Mouse (Mus musculus) urinary bladder, adult 18-20 months (tissue): ENCODE data around the gene Ppfia3.
"Not testable (repeated sequence)": the region's sequence is repeated elsewhere in the genome, so short reads cannot be mapped to it uniquely, and the experiment has no call there.

ENCODE experiments used
- DNase-seq, 2 experiments: peaks; one replicate each; pipeline ENCODE4 v3.0.0; 2022; ENCODE audit warnings: low spot score in 2 of 2, mixed read lengths in 2 of 2

Ppfia3 gene

DNA sequence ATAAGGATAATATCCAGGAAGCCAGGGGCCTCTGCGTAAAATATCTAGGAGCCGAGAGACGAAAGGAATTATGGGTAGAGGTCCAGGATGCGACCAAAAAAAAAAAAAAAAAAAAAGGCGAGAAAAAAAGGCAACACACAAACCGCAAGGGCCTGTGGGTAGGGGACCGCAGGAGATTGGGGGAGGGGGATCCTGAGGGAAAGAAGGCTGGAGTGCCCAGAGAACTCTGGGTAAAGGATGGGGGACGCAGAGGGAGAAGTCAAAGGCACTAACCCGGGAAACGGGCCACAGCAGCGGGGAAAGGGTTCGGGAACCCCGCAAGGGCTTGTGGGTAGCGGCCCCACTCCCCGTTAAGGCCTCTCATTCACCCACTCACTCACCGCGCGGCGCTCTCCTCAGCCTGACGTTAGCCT is 28.3 kb upstream of the Ppfia3 start:
- no peak for DNase-seq

DNA sequence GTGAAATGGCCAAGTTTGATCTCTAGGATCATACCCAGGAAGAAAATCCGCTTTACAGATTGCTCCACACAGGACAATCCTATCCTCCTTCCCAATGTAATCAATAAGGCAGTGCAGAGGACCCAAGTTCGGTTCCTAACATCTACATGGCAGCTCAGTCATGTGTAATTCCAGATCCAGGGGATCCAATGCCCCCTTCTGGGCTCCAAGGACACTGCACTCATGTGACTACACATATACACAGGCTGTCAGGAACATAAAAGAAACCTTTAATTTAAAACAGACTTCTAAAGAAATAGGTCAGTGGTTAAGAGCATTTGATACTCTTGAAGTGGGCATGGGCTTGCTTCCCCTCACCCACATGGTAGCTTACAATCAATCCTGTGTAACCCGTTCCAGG is 19.3 kb upstream of the Ppfia3 start:
- no peak for DNase-seq

DNA sequence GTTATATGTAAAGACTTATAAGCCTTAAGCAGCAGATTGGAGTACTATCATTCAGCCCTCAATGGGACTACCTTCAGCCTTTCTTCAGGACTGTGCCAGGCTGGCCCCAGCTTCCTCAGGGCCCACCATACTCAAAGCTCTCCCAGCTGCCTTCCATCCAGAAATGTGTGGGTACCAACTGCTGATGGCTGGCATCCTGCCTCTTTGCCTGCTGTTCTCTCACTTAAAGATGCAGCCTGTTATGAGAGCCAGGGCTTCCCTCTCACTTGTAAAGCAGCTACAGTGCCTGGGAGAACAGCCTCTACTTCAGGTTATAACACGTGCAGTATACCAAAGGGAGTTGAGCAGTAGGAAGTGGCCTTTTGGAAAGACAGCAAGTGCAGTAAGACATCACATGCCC is 9.2 kb upstream of the Ppfia3 start:
- no peak for DNase-seq

DNA sequence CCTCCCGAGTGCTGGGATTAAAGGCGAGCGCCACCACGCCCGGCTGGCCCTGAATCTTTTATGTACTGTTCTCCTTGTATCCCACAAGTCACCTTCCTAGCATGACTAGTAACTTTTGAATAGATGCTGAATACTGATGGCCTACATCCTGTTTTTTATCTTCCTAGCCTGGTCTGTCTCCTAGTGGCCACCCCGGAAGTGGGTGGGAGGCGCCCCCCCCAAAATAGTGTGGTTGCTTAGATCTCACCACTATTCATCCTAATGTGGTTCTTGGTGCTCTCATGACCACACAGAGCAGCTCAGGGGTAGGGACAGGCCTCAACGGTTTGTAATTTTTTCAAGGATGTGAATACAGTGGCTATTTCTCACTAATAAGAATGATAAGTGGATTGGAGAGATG is 7.8 kb upstream of the Ppfia3 start:
- DNase-seq: no peak

DNA sequence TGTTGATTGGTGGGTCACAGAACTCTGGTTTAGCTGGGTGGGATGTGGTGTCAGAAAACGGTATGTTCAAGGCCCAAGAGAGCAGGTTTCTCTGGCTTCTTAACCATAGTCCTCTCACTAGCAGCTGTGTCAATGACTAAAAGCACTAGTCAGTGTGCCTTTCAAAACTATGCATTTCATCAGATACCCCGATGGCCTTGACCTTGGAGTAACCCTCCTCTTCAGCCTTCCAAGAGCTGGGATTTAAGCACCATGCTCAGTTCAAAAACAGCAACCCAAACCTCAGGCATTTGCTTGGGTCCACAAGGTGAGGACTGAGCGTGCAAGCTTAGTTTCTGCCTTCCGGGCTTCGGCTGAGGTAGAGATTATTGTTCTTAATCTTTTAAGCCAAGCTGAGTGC is 5.6 kb upstream of the Ppfia3 start:
- DNase-seq: no peak

DNA sequence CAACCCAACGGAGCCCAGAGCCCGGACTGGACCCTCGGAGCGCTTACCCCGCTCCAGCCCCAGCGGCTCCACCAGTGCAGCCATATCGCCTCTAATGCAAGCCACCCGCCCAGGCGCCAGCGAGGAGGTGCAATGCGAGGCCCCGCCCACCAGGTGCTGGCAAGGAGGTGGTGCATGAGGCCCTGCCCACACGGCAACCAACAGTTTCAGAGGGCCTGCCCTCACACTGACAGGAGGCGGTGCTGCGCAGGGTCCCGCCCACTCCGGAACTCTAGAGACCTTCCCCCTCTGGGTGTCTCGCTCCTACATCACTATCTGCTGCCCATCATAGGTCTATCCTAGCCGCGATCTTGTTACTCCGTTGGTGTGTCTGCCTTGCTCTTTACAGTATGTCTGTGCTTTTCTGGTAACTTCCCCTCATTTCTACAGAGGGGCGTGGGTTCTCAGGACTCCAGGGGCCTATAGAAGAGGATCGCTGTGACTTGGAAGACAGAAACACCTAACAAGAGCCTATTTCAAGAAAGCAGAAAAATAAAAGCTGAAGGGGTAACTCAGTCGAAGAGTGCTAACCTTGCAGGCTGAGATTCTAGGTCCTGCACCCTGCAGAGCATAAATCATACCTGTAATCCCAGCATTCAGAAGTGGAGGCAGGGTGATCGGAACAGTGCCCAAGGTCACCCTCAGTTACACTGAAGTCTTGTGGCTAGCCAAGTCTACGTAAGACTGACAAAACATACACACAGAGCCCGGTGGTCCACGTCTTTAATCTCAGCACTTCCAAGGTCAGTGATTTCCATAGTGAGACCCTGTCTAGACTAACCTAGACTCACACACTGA is 3.9 kb upstream of the Ppfia3 start, which contains the start of gene Lin7b:
Gene Lin7b, minus strand, starts transcription at position 109 of the 837 bp plus-strand sequence.
- DNase-seq: peak; percentile 83 to 89

DNA sequence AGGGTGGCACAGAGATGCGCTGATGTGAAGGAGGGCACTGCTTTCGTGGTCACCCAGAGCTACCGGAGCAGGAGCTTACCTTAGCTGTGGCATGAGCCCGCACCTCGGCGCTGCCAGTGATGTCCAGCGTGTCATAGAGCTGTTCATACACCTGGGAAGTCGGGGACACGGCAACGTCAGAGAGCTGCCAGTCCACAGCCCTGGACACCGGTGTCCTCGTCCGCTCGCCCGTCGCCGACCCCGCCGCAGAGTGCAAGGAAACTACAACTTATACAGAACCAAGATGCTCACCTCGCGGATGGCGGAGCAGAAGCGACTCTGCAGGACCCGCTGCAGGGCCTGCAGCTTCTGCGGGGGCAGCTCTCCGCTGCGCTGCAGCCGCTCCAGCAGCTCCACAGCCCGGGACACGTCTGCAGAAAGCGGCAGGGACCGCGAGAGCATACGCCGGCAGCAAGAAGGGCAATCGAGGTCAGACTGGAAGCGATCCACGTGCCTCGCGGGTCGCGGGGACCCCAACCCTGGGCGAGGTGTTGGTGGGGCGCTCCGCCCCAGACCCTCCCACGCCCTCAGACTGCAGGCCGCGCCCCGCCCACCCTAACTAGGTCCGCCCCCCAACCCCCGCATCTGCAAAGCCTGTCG is 3.1 kb upstream of the Ppfia3 start:
- DNase-seq: peak in 1 of 2 experiments; percentile 21

DNA sequence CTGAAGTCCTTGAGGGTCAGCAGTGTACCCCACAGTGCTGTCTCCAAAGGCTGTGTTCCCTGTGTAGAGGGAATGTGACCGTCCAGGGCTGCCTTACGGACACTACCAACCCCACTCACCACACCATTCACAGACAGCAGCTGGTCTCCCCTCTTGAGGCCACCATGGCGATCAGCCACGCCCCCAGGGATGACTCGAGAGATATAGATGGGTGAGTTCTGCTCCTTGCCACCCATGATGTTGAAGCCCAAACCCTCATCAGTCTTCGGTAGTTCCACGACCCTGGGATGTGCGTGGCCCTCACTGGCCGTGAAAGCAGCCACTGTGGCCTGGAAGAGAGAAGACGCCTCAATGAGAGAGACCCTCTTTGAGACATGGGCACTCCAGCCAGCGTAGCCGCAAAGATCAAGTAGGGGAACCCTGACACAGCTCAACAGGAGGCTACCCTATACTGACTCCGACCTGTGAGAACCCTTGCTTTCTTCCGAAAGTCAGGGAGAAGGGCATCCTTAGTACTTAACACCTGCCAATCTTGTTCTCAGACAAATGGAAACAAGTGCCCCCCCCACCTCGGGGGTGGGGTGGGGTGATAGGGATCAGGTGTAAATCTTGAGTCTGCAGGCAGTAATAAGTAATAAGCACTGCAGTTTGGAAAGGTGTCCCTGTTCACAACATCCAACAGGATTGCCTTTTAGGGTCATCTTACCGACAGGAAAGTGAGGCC is 2.4 kb upstream of the Ppfia3 start:
- no peak for DNase-seq

DNA sequence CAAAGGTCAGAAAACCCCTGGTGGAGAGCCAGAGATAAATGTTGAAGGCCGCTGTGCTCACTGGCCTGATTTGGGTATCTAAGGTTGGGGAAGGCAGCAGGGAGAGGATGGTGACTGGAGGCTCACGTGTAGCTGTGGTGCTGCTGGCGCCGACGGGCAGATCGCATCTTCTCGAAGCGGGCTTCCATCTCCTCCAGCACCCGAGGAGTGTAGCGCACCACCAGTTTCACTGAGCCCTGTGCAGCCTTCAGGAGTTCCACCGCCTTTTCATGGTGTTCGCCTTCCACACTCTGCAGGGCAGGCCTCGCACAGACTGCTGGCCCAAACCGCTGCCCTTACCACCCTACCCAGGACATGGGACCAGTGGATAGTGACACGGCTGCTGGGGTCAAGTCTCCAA is 1.4 kb upstream of the Ppfia3 start:
- no peak for DNase-seq

DNA sequence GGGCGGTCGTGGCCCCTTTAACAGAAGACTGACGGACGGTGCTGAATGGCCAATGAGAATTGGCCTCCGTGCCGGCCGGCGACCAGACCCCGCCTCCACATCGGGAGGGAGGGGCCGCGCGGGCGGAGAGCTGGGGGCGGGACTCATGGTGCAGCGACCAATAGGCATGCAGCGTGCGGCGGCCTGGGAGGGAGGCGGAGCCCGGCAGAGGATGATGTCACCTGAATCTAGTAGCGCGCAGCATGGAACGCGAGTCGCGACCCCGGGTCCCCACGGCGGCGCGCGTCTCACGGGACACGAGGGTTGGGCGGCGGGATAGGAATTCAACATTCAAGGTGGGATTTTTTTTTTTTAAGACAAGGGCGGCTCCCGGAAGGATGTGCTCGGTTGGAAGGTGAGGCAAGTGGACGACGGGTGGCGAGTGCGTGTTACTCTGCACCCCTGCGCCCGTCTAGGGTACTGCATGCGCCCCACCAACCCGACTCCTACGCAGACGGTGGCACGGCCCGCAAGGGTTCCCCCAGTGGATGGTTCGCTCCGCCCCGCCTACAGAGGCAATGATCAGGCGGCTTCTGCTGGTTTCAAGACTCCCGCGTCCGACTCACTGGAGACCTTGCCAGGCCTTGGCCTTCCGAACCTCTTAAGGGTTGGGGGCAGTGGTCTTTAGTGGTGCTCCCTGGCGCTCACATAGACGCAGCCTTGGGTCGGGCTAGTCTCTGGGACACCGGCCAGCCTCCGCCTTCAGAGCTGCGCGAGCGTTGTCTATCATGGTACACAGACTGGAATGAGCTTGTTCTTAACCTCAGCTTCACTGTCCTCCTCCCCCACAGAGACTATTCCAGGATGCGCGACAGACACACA is 431 bp upstream of the Ppfia3 start:
- DNase-seq: peak; percentile 95 to 98

DNA sequence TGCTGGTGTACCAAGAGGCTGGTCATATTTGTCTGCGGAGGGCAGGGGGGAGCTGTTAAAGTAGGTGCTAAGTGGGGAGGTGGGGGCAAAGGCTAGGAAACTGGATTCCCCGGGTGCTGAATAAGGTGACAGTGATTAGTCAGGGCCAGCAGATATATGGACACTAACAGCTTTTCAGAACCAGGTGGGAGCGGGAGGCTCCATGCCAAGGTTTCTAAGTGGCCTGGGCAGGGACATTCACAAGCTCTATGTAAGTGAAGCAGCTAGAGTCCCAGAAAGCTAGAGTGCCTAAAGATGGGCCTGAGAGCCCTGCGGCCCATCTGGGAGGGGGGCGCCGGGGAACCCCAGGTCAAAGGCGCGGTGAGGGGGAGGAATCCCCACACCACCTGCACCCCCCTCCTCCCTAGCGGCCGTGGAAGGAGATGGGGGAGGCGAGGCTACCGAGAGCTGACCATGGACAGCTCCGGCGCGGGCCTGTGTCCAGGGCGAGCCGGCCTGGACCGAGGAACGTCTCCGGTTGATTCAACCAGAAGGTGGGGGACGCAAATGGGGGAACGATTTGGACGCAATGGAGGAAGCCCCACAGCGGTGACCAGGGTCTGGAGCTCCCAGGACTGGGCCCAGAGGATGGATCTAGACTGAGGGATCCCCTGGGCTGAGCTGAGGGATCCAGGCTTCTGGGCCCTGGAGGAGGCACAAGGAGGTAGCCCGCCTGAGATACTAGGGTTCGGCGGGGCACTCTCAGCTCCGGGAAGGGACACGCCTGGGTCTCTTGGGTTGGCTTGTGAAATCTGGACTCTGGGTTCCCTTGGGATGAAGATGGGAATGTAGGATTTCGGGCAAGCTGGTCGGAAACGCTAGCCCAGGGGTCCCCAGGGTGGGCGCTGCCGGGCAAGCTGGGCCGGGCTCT is 822 bp downstream of the Ppfia3 start:
- DNase-seq: peak; percentile 21 to 37

DNA sequence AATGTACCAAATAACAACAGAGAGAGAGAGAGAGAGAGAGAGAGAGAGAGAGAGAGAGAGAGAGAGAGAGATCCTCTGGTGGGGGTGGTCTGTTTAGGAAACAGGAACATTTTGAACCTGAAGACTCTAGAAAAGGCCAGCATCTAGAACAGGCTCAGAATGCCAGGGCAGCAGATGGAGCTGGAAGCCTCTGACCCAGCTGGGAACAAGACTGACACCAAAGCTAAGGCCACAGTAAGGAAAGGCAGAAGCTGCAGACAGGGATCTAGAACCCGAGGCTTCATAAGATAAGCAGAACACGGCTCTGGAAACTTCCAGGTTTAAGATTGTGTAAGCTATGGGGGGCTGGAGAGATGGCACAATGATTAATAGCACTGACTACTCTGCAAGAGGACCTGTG is 2.8 kb downstream of the Ppfia3 start:
- no peak for DNase-seq

DNA sequence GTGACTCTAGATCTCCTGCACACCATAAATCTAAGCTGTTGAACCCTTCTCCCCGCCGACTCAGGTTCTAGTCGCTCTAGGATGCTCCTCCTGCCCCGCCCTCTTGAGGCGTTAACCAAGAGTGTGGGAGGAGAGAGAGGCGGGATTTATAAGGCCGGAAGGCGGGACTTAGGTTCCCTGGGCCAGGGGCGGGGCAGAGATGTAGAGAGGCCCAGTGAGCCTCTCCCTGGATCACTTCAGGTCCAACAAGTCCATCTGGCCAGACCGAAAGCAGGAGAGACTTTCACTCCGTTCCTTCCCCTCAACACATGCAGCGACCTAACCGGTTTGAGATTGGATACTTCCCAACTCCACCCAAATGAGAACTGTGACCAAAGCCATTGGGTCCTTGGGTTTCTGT is 4.0 kb downstream of the Ppfia3 start:
- DNase-seq: peak; percentile 59 to 64

DNA sequence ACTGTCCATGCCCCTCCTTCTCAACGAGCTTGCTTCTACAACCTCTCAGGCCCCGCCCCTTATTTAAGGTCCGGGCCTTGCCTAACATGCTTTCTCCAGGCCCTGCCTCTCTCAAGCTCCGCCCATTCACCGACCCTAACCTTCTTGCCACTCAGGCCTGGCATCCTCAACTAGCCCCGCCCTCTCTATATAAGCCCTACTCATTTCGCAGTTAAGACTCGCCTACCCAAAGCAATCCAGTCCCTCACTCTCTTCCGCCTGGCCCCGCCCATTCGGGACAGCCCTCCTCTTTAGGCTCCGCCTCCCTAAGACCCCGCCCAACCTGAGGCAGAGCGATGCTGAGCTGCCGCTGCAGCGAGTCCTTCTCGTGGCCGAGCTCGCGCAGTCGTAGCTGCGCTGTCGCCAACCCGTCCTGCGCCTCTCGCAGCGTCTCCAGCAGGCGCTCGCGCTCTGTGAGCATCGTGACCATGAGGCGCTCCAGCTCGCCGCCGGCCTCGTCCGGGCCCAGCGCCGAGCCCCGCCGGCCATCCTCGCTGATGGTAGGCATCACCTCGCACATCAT is 5.5 kb downstream of the Ppfia3 start:
- peak; percentile 73 to 81 for DNase-seq

DNA sequence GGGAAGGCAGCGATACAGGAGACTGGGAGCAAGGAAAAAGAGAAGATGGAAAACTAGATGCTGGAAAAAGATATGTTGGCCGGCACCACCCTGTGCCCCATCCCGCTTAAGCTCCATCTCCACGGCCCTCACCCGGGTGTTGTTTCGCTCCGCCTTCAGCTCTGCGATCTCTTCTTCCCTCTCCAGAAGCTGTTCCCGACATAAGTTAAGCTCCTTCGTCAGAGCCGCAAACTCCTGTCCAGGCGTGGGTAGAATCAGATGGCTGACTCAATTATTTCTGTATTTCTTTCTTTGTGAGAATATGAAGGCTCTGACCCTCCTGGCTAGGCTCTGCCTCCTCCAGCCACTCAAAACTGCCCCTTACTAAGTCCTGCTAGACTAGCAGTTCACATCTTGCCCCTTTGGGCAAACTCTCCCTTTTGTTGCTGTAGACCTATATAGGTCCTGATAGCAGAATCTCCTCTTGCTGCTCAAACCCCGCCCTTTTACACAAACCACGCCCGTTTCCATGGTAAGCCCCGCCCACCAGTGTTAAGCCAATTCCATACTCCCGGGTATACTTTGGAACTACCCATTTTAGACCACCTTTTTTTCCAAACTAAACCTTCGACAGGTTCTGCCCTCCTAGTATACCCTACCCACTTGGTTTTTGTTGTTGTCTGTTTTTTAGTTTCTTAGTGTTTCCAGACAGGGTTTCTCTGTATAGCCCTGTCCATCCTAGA is 6.3 kb downstream of the Ppfia3 start:
- DNase-seq: no peak

DNA sequence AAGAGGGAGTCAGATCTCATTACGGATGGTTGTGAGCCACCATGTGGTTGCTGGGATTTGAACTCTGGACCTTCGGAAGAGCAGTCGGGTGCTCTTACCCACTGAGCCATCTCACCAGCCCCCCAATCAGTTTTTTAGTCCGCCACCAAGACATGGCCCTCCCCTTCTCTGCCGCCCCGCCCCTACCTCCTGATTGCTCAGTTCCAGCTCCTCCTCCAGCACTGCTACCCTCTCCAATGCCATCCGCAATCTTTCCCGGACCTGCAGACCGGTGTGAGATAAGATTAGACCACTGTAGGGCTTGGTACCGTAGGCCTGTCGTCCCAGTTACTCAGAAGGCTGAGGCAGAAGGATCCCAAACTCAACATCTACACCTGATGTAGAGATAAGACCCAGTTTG is 7.7 kb downstream of the Ppfia3 start:
- not testable (repeated sequence) for DNase-seq

DNA sequence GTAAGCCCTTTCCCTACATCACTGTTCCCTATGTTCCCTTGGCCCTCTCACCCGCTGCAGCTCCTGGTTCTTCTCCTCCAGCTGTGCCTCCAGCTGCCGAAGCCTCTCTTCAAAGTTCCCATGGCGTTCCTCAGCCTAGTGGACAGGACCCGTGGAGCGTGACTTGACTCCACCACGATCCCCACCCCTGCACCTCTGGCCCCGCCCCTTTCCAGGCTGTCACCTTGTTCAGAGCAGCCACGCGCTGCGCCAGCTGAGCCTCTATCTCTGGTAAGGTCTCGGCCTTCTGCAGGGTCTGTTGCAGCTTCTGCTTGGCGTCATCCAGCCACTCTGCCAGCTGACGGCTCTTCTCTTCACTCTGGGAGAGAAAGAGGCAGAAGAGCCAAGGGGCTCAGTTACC is 10.7 kb downstream of the Ppfia3 start:
- DNase-seq: no peak

DNA sequence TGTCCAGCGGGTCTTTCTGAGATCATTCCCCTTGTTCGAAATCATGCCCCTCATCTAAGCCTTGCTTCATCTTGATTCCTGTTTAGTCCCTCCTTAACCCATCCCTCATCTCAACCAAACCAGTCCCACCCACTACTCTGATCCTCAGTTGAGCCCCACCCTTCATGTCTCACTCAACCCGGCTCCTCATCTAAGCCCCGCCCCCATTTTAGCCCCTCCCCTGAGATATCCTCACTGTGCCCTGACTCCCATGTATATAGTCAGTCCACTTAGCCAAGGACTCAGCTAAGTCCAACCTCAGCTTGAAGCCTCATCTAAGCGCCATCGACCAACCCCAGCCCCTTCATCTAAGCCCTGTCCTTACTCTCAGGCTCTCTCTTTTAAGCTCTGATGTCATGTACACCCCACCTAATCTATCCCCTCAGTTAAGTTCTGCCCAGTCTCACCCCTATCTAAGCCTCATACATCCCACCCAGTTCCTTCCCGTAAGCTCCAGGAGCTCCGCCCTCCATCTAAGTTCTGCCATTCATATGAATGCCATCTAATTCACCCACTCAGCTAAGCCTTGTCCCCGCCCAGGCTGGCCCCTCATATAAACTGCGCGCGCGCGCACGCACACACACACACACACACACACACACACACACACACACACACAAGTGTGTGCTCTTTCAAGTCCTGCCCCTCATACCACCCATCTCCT is 11.3 kb downstream of the Ppfia3 start:
- DNase-seq: no peak

DNA sequence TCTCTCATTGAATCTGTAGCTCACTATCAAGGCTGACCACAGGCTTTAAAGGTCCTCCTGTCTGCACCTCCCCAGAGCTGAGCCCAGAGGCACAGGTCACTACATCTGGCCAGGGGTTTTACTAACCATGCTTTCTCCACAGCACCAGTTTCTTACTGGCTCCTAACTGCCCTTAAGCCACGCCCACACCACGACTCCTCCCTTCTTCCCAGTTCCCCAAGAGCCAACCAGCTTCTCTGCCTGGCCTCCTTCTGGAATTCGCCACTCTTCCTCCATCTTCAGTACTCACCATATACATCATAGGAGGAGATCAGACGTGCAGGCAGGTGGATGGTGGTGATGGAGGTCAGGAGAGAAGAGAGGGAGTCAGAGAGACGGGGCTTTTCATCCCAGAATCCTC is 13.8 kb downstream of the Ppfia3 start:
- no peak for DNase-seq
